Mouse (Mus musculus) ES-Bruce4 (cell line): Measurements from ENCODE around the gene Slc35f6. TPM values are rescaled to one million over a fixed set of nuclear protein-coding genes. Genes with fewer than 3 reads are reported as not detected.

Experiments
- H3K27ac ChIP-seq: 2 replicates; pipeline ENCODE4 v1.5.1; 2012; ENCODE audit warnings: low read length, inconsistent platforms; ENCODE audit not compliant: insufficient read depth
- H3K27me3 ChIP-seq: 2 replicates; pipeline ENCODE4 v1.6.1; 2012; ENCODE audit warnings: mild to moderate bottlenecking, low read length, inconsistent platforms; ENCODE audit not compliant: control insufficient read depth, poor library complexity, insufficient read depth, severe bottlenecking
- H3K36me3 ChIP-seq: 2 replicates; pipeline ENCODE4 v1.6.1; 2012; ENCODE audit warnings: inconsistent platforms, mild to moderate bottlenecking, low read length, moderate library complexity; ENCODE audit not compliant: control insufficient read depth, poor library complexity, insufficient read depth, severe bottlenecking
- H3K4me1 ChIP-seq: one replicate; pipeline ENCODE4 v1.8.1; 2011; ENCODE audit warnings: low read length; ENCODE audit not compliant: control insufficient read depth, insufficient read depth
- H3K4me3 ChIP-seq: 2 replicates; pipeline ENCODE4 v1.5.1; 2011; ENCODE audit warnings: low read depth, mild to moderate bottlenecking, low read length
- H3K9ac ChIP-seq: 2 replicates; pipeline ENCODE4 v1.6.1; 2012; ENCODE audit warnings: low read depth, mild to moderate bottlenecking, inconsistent platforms; ENCODE audit not compliant: poor library complexity, severe bottlenecking
- H3K9me3 ChIP-seq: replicated peaks from 2 replicates; pipeline ENCODE4 v1.6.1; 2012; ENCODE audit warnings: mild to moderate bottlenecking, low read length, inconsistent platforms; ENCODE audit not compliant: control insufficient read depth, poor library complexity, insufficient read depth, severe bottlenecking
- CTCF ChIP-seq: IDR thresholded peaks from one replicate; pipeline ENCODE4 v1.8.1; 2011; ENCODE audit warnings: low read depth, low read length
- EP300 ChIP-seq: IDR thresholded peaks from 2 replicates; pipeline ENCODE4 v1.6.1; 2011; ENCODE audit warnings: low read depth, low read length; ENCODE audit not compliant: insufficient read depth
- POLR2A ChIP-seq: IDR thresholded peaks from one replicate; pipeline ENCODE4 v1.8.1; 2011; ENCODE audit warnings: low read length; ENCODE audit not compliant: insufficient read depth
- polyA plus RNA-seq: library from polyadenylated mRNA; stranded (reverse); fragments of >200 nt; gene quantifications from 2 replicates; pipeline ENCODE4 v1.2.4, GENCODE M21; 2011; ENCODE audit warnings: low read depth; ENCODE audit not compliant: missing spikeins, insufficient read depth, insufficient read length

Slc35f6 gene
- polyA plus RNA-seq, 1 experiment, result 17.6 TPM

DNA sequence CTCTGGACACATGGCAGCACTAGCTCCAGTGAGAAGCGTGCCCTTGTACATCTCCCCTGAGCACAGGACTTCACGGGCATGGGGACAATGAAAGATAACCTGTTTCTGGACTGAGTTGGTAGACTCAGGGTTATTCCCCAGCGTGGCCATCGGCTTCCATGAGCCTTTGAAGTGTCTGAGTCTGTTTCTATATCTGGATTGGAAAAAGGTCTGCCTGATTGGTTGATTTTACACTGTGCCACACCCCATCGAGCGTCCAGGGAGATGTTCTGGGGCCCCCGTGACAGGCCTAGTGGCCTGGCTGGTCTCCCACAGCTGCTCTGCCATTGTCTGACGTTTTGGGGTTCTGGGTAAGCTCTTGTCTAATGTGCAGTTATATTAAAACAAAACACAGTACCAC lies 7.3 kb downstream of the Slc35f6 start:
- no peaks in the 10 kb centered on the region for H3K36me3 ChIP-seq
- TF ChIP-seq POLR2A (no peak), CTCF (no peak), EP300 (no peak)

DNA sequence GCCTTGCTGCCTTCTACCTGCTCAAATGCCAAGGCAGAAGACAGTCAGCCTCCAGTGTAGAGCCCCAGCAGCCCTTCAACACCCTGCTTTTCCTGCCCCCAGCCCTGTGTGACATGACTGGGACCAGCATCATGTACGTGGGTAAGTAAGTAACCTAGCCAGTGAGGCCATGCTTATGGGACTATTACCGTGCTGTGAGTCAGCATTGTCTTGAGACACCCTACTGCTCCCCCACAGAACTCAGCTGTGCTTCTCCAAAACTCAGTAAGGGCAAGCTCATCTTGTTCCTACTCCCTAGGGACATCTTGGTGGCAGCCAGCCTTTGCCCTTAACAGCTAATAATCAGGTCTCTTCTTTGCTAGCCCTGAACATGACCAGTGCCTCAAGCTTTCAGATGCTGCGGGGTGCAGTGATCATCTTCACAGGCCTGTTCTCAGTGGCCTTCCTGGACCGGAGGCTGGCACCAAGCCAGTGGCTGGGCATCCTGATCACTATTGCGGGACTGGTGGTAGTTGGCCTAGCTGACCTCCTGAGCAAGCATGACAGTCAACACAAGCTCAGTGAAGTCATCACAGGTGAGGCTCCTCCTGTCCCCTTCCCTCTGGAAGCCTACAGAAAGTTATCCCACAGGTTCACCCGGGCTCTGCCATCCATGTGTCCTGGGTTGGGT lies 7.9 kb downstream of the Slc35f6 start:
- H3K4me1 ChIP-seq, result peaks cover 3% of the 10 kb centered on the region
- no peaks in the 10 kb centered on the region for H3K36me3 ChIP-seq
- no peak overlapping the region for H3K27ac ChIP-seq
- no peak overlapping the region for H3K4me3 ChIP-seq
- TF ChIP-seq EP300 (no peak), POLR2A (no peak), CTCF (no peak)
- no peak overlapping the region for H3K9ac ChIP-seq
- no peaks in the 10 kb centered on the region for H3K9me3 ChIP-seq
- H3K27me3 ChIP-seq, result no peaks in the 10 kb centered on the region

More for the DNA sequence above, 7.3 kb downstream of the Slc35f6 start:
- H3K27me3 ChIP-seq, result no peaks in the 10 kb centered on the region
- no peak overlapping the region for H3K4me3 ChIP-seq
- H3K9me3 ChIP-seq, result no peaks in the 10 kb centered on the region
- H3K27ac ChIP-seq, result no peak overlapping the region
- H3K4me1 ChIP-seq, result peaks cover 3% of the 10 kb centered on the region
- H3K9ac ChIP-seq, result no peak overlapping the region

DNA sequence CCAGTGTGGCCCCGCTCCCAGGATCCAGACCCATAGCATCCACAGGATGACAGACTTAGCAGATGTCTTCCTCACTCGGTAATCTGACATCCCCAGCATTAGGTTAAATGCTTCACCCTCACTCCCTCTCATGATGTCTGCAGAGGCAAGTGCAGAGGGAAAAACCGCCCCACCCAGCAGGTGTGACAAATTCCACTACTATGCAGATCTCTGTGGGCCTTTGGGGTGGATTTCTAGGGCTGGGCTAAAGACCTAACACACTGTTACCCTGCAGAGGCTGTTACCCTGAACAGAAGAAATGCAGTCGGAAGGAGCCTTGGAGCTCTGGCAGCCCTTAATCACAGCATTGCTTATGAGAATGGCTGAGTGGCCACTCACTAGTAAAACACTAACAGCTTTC lies 11.3 kb downstream of the Slc35f6 start:
- Histone ChIP-seq H3K4me3 (no peak overlapping the region), H3K36me3 (no peaks in the 10 kb centered on the region), H3K4me1 (peaks cover 3% of the 10 kb centered on the region), H3K9ac (no peak overlapping the region), H3K27ac (peak overlapping the region; percentile 32), H3K9me3 (0 out of 2 replicates have a peak, but pooled peaks cover 4% of the 10 kb centered on the region), H3K27me3 (no peaks in the 10 kb centered on the region)
- no peak for TF ChIP-seq EP300
- TF ChIP-seq CTCF, result no peak
- TF ChIP-seq POLR2A, result no peak

DNA sequence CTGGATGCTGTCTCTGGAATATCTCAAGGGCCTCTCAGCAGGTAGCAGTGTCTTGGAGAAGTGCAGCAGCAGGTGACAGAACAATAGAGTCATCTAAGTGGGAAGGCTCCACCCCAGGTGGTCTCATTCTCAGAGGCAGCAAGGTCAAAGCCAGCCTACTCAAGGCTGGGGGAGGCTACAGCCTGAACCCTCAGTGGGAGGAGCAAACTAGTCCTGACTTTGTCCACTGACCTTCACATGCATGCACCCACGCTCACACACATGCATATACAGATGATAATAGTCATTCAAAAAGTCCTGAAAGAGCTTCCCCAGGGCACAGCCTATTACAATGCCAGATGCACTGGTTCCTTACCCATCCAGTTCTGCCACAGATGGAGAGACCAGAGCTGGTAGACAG lies 12.5 kb downstream of the Slc35f6 start:
- no peak overlapping the region for H3K27ac ChIP-seq
- TF ChIP-seq CTCF, result no peak
- no peak for TF ChIP-seq POLR2A
- TF ChIP-seq EP300, result peak; percentile 86

GRCm38 (mm10) chr5:30660813-30661212 lies 13.1 kb downstream of the Slc35f6 start:
- 0 out of 2 replicates have a peak, but pooled peaks cover 4% of the 10 kb centered on the region for H3K9me3 ChIP-seq
- H3K36me3 ChIP-seq, result no peaks in the 10 kb centered on the region
- H3K4me3 ChIP-seq, result no peak overlapping the region
- H3K27ac ChIP-seq, result no peak overlapping the region
- H3K9ac ChIP-seq, result no peak overlapping the region
- no peak for TF ChIP-seq POLR2A
- no peak for TF ChIP-seq EP300
- no peak for TF ChIP-seq CTCF
- peaks cover 3% of the 10 kb centered on the region for H3K4me1 ChIP-seq
- H3K27me3 ChIP-seq, result no peaks in the 10 kb centered on the region

More for the DNA sequence above, 12.5 kb downstream of the Slc35f6 start:
- 0 out of 2 replicates have a peak, but pooled peaks cover 4% of the 10 kb centered on the region for H3K9me3 ChIP-seq
- H3K36me3 ChIP-seq, result no peaks in the 10 kb centered on the region
- no peak overlapping the region for H3K4me3 ChIP-seq
- no peaks in the 10 kb centered on the region for H3K27me3 ChIP-seq
- H3K4me1 ChIP-seq, result peaks cover 3% of the 10 kb centered on the region
- no peak overlapping the region for H3K9ac ChIP-seq

DNA sequence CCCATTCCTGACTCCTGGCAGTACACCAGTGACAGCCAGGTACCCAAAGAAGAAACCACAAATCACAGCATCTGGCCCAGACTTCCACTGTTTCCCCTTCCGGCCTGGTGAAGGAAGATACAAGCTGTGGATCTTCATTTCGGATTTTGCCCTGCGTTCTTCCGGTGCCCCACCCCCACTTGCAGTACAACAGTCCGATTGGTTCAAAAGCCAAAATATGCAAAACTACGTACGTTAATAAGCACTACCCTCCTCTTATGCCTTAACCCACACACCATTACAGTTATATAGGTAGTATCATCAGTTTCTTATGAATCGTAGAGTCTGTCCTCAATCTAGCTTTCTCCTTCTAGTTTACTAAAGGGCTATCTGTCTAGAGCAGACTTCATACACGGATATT lies 17.6 kb downstream of the Slc35f6 start:
- H3K27ac ChIP-seq, result no peak overlapping the region
- no peak overlapping the region for H3K4me3 ChIP-seq
- no peaks in the 10 kb centered on the region for H3K4me1 ChIP-seq
- H3K36me3 ChIP-seq, result peaks cover 24% of the 10 kb centered on the region
- no peak overlapping the region for H3K9ac ChIP-seq
- TF ChIP-seq CTCF, result no peak
- TF ChIP-seq POLR2A, result no peak
- no peak for TF ChIP-seq EP300
- H3K27me3 ChIP-seq, result no peaks in the 10 kb centered on the region
- H3K9me3 ChIP-seq, result 0 out of 2 replicates have a peak, but pooled peaks cover 4% of the 10 kb centered on the region
